Mouse (Mus musculus) mouse trophoblast stem cell (cell line): ENCODE data around the gene Nisch.

ENCODE experiments used
- in situ Hi-C, 2 experiments: fragments of 300-500 bp; cut with MseI, MboI; formaldehyde crosslinking; loops; 2 replicates in 1 of 2; 3 replicates in 1 of 2; pipeline ENCODE4 v1.15.1; 2025

The Nisch gene

DNA sequence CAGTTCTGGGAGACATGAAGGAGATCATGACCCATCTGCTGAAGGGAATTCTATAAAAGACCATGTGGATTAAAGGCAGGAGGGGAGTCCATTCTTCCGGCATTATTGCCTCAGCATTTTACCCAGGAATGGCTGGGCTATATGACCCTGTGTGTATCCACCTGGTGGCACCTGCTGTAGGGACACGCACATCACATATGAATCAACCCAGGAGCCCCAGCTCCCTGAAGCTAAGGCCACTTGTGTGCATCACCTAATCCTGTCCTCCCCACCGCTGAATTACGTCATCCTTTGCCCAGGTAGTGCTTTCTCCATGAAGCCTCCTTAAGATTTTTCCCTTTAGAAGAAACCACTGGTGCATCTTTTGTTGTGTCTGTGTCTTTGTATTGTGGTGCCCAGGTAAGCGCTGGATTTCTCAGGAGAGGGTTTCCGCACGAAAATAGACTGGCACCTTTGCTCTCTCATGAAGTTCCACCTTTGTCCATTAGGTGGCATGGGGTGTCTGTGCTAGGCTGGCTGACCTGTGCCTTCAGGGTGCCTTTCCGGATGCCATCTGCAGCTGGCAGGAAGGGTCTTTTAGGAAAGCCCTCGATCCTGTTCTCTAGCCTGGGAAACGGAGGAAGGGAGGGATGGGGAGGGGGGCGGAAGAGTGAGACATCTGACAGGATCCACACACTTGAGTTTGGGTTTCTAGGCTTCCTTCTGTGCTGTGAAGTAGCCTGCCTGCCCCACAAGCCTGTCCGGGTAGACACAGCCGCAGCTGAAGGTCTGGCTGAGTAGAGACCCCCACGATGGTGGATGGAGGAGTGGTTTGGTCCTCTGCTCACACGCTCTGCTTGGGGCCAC, 1.4 kb downstream of the Nisch start:
- in situ Hi-C loops: no loop called here

DNA sequence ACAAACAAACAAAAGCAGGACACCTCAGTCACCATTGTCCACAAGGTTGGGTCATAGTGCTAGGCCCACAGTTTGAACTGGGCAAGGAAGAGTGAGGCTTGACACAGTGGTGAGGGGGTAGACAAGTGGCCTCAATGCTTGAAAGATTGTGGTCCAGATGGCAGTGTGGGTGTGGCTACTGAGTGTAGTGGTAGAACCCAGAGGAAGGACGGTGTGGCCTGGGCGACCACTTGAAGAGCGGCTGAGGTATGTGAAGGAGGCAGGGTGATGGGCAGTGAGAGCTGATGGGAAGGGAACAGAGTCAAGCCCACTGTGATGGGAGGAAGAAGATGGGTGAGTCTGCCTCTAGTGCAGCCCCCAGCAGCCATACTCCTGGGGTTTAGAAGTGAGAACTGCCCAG, 2.1 kb downstream of the Nisch start:
- in situ Hi-C loops: no loop called here

DNA sequence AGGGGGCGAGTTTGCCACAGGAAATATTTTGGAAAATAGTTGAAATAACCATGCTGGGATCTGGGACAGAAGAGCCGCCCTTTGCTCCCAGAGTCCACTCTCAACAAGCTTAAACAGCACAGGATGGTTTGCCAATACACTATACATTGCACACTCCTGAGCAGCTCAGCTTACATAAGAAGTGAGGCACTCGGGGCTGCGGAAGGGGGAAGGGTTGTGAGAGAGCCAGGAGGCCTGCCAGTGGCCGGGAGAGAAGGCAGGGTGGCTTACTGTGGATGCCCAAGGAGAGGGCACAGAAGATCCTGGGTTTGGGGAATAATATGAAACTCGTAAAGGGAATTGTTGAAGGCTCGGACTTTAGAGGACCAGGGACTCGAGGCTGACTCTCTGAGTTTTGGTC, 2.9 kb downstream of the Nisch start:
- in situ Hi-C loops: no loop called here

DNA sequence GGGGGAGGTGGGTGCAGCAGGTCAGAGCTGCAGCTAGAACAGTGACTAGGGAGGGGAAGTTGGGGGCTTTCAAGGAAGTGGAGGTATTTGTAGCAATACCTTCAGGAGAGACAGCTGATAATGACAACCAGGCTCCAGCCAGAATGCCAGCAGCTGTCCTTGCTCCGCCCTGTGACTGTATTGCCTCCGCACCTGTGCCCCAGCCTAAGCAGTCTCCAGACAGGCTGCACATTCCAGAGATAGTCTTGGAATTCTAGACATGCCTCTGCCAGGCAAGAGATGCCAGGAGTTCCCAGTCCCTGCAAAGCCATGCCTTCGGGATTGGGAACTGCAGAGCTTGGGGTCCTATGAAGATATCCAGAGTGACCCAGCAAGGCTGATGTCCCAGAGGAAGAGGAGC, 4.2 kb downstream of the Nisch start:
- in situ Hi-C loops: no loop called here

DNA sequence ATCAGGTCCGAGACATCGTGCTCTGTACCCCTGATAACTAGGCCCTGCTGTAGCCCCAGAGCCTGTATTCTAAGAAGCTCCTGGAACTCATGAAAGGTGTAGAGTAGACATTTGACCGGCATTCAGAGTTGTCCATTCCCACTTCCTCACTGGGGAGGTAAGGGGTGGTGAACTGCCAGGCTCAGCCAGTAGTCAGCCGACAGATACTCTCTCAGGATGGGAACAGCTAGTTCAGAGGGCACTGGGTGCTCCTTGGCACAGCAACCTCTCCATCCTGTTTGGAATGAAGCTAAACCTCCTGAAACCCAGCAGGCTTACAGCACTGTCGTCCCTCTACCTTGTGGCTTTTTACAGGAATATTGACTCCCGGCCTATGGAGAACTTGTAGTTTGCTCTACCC, 4.9 kb downstream of the Nisch start:
- in situ Hi-C loops: no loop called here

DNA sequence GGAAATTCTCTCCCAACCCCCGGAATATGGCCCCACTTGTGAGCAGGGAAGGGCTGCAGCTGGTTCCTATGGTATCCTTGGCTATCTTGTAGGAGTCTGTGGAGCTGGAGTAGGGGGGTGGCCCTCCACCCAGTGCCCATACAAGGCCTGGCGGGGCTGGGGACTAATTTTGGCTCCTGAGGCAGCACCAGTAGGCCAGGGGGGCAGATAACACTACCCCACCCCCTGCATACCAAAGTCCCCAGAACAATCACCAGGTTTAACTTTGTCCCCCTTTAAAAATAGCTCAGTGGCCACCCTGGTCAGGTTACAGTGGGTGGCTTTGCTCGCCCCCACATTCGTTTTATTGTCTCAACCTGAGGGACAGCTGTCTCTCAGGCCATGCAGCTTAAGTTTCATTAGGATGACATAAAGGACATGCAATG, 7.6 kb downstream of the Nisch start:
- in situ Hi-C loops: no loop called here

DNA sequence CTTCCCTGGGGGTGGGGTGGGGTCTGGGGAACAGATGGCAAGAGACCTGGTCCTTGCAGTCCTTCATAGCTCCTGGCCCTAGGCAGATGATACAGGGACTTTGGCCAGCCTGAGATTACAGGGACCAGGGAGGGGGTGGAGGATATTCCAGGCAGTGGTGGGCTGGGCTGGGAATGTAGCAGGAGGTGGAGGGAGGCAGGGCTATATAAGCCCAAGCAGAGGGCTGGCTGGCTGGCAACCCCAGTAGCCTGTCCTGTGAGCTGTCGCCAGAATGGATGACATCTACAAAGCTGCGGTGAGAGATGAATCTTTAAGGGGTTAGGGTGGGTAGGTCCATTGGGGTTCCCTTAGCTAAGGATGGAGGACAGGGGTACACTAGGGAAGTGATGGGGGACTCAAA, 8.7 kb downstream of the Nisch start, which contains the start of gene Tnnc1:
Gene Tnnc1 (plus strand): TSS at position 229 of the 400 bp plus-strand sequence.
- in situ Hi-C loops: no loop called here

DNA sequence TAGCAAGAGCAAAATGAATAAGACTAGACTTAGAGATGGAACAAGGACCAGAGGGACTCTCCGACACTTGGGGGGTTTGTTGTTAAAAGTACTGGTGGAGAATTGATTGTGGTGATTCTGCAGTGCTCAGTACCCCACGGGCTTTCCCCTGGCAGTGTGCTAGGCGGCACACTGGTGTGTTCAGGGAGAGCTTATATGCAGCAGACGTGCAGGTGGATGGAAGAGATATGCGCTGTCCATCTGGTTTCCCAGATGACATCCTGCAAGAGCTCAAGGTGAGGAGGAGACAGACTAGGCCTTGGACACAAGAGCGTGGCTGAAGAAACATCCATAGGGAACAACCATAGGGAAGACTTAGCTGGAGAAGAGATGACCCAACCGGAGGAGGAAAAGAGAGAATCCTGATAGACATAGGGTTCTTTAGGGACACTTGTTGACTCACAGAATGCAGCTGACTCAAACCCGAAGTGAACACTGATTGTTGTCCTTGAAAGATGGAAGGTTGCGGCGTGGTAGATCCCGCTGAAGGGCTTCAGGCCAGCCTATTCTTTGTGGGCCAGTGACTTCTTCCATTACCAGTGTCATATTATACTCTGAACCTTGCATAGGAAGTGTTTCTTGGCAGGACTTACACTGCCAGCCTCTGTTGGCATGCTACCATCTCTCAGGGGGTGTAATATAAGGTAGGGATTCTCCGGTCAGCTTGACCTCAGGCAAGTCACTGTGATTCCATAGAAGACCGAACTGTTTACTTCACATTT, 9.5 kb downstream of the Nisch start:
- in situ Hi-C loops: no loop called here

DNA sequence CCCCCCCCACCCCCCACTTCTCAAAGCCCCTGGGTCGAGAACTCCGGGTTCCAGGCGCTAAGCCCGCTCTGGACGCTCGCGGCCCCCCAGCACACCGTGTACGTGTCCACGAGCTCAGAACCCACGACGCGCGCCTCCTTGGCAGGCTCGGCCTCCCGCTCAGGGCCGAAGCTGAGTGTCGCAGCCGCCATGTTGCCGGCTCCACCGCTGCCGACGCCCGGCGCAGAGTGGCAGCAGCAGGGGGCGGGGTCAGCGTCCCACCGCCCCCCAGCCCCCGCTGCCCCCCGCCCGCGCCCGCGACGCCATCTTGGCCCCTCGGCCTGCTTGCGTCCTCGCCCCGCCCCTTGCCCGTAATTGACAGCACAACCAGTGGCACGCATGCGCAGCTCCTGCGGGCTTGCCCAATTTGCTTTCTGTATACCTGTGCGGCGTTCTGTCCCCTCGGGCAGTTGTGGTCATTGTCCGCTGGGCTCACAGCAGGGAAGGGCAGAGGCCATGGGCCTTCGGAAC, 10.2 kb downstream of the Nisch start:
- in situ Hi-C loops: no loop called here

DNA sequence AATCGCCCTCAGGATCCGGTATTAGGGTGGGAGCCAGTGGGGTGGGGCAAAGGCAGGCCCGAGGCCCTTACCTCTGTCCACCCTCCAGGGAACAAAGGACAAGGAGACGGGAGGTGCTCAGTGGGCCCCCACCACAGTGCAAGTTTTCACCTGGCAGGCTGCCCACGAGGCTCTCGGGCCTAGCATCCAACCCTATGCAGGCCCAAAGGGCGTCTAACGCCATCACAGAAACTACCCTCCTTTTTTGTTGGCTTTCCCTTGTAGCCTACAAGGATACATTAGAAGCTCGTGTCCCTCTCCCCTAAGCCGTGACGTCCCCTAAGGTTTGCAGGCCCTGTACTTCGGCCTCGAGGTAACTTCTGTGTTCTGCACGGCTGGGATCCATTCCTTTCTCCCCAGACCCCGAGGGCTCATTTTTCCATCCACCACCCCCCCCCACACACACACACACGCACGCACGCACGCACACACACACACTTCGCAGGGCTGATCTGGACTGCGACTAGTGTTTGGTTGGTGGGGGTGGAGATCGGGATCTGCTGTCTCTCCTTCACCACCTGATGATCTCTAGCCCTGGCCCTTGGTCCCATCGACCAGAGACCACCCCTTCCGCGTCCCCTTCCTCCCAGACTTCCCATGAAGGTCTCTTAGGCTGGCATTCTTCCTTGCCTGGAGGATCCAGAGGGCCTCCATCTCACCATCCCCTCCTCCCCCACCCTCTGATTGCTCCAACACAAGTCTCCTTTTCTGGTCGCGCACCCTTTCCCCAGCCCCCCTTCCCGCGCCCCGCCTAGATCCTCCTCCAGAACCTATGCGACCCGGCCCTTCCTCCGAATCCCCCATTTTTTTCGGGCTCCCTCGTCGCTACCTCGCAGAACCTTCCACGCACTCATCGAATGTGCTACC, 10.9 kb downstream of the Nisch start:
- in situ Hi-C loops: no loop called here

DNA sequence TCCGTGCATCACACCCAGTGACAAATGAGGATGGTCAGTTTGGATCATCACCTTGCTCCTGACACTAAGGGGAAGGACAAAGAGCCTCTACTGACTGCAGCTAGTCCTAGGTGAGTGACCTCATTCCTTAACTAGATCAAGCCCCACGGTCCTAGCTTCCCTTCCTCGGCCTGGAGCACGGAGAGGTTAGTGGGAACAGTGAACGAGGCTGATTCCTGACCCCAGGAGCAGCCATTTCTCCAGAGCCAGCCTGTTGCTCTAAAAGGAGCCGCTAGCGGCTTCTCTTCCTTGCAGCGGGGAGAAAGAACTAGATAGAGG, 11.5 kb downstream of the Nisch start:
- in situ Hi-C loops: no loop called here

DNA sequence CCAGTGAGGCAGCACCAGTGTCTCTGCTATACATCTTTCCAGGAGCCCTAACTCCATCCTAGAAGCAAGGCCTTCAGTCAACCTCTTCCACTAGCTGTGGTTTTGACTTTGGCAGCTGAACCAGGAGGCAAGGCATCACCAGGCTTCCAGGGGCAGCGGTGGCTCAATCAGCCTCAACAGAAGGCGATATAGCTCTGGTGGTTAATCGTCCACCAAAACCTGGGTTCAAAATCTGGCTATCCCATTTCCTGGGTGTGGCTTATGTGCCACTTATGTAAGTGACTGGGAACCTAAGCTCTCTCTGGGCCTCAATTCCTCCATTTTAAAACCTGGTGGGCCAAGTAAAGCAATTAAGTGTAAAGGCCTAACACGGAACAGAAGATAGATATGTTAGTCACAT, 11.9 kb downstream of the Nisch start:
- in situ Hi-C loops: no loop called here

DNA sequence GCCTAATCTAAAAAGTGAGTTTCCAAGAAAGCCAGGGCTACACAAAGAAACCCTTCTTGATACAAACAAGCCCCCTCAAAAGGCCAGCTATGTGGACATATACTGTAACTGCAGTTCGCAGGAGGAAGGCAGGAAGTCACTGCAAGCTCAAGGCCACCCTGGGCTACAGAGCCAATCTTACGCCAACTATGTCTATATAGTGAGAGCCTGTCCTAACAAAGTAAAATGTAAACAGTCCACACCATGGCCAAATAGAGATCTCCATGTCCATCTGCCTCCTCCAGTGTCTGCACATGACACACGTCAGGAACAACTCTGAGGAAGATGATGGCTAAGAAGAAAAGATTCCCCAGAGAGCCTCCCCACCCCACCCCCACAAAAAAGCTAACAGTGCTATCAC, 16.7 kb downstream of the Nisch start:
- in situ Hi-C loops: no loop called here

DNA sequence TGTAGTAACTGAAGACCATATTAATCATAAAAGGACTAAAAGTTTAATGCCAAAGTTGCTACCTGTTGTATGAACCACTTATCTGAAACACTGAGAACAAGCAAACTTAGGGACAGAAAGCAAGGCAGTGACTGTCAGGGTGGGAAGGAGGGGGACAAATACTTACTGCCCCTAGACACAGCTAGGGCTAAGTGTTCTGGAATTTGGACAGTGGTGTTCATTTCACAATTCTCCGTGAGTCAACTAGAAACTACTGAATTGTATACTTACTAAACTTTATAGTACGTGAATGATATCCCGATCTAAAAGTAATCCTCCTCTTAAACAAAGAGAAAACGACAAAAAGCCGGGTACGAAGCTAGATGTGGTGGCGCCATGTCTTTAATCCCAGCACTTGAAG, 17.1 kb downstream of the Nisch start:
- in situ Hi-C loops: no loop called here

DNA sequence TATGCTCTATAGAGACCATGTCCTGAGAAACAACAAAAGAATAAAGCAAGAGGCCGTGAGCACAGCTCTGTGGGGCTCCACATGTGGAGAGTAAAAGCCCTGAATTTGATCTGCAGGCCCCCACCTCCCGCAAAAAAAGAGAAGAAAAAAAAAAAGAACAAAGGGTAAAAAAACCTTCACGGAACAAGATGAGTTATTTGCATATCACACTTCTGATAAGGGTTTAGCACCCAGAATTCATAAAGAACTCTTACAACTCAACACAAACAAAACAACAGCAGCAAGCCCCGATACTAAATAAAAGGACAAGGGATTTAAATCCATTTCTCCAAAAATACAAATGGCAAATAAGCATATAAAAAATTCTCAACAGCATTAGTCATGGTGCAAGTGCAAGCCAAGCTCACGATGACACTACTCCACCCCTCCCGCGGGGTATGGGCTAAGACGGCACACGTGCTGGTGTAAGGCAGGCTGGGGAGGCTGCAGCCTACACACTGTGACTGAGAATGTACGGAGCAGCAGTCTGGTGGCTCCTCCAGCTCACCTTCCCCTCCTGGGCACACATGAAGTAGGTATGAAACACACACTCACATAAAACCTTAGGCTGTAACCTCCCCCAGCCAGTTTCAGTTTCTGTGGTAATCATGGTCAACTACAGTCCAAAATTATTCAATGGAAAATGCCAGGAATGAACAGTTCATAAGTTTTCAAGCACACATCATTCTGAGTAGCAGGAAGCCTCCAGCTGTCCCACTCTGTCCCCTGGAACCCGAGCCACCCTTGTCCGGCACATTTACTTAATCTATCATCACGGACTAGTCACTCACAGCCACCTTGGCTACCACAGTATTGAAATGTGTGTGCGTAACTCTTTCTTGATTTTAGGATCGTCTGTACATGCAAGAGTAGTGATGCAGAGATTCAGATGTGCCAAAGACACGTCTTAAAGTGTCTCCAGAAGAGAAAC, 18.9 kb downstream of the Nisch start:
- in situ Hi-C loops: no loop called here

DNA sequence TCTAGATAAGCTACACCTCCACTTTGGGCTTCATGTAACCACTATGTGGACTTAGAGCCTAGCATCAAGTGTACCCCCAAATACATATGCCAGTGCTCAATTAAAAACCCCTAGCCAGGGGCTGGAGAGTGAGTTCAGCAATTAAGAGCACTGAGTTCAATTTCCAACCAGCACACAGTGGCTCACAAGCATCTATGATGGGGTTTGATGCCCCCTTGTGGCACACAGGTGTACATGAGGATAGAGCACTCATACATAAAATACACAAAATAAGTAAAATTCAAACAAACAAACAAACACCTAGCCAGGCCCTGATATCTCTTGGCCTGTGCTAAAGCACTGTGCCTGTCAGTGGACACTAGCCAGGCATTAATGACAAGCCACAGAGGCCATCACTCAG, 20.8 kb downstream of the Nisch start:
- in situ Hi-C loops: no loop called here

DNA sequence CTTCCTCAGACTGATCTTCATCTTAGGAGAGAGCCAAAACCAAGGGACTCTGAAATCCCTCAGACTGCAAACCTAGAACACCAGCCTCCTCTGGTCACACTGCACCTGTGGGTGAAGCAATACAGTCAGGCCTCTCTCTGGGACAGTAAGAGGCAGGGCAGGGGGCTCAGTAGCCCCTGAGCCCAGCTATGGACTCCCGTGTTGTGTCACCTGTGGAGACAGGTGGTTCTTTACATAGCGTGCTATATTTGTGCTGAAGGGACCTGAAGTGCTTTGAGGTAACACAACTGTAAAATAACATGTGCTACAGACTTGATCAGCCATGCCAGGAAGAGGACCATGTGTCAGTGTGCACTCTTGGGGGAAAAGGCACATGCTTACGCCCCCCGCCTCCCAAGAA, 21.2 kb downstream of the Nisch start:
- in situ Hi-C loops: no loop called here

DNA sequence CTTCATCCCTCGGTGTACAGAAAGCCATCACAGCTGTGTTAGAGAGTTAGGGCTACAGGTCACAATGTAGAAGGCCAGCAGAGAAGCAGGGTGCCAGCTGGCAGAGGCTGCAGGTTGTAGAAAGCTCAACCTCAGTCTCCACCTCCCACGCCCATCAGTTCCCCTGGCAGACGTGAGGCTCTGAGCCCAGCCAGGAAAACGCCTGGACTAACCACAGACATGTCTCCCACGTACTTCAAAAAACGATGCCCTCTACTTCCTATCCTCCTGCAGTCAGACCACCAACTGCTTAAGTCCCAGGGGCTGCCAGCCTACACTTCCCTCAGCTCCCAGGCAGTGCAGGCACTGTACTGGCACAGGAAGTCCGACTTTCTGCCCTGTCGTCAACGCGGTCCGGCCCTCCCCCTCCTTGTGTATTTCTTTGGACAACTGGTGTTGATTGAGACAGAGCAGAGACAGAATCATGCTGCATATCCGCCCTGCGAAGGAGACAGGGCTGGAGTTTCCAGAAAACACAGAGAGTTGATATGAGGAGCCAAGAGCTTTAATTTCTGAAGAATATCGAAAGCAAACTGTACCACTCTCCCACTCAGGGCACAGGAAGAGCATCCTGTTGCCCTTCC, 21.7 kb downstream of the Nisch start:
- in situ Hi-C loops: no loop called here

DNA sequence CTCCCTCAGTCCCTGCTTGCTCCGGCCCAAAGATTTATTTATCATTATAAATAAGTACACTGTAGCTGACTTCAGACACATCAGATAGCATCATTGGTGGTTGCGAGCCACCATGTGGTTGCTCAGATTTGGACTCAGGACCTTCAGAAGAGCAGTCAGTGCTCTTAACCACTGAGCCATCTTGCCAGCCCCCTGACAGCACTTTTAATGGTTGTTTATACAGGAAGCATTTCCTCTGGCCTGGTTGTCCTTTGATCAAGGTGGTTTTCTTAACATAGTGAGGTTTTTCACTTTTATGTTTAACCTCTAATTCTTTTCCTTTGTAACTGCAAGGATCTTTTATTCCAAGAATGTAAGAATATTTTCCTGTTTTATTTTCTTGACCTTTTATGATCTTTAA, 22.3 kb downstream of the Nisch start:
- in situ Hi-C loops: no loop called here

DNA sequence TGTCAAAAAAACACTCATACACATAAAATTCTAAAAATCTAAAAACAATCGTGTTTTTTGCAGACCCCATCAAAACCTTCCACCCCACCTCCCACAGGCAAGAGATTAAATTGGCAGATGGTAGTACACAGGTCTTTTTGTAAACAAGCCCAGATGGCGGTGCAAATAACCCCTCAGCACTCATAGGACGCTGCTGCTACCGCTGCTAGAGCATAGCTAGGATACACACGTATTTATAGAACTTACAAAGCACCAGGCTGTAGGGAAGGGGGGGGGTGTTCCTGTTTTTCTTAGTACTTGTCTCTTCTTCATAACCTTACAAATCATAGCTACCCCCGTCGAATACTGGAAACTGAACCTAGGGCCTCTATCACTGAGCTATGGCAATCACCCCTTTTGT, 23.0 kb downstream of the Nisch start:
- in situ Hi-C loops: no loop called here
